Mouse (Mus musculus): ENCODE results near the gene Ipo13.

The Ipo13 gene

DNA sequence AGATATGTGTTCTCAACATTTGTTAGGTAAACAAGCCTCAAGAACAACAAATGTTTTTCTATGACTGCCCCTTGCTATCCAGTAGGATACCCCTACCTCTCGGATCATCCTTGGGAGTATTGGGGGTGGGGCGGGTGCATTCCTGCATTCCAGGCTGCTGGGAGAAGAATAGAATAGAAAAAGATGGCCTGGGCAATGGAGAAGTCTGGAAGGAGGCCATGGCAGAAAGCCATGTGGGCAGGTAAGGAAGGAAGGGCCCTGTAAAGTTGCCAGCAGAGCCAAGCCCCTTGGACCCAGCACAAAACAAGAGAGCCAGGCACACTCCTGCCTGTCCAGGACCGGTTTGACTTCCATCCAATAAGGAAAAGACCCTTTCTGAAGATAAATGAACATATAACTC, 1.4 kb downstream of the Ipo13 start:
- DNase-seq, result no peak

DNA sequence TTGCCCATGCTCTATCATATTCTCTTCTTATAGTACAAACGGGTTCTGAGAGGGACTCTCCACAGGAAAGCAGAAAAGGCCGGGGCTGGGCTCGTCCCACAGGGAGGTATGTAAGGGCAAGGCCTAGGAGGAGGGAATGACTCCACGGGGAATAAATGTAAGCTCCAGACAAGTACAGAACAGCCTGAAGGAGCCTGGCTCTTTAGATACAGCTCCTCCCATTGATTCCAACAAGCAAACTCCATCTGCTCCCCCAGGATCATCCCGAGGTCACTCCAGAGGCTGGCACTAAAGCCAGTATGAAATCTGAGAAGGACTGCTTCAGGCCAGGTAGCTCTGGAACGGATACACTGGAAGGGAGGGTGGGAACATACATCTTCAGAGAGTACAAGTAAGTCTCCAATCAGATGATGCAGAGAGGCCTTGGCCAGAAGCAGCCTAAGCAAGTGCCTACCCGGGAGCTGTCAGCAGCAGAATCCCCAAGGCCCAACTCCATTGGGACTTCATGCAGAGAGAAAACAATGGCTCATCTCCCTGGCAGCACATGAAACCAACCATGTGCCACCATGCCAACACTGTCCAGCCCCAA, 2.0 kb downstream of the Ipo13 start:
- no peak for DNase-seq

DNA sequence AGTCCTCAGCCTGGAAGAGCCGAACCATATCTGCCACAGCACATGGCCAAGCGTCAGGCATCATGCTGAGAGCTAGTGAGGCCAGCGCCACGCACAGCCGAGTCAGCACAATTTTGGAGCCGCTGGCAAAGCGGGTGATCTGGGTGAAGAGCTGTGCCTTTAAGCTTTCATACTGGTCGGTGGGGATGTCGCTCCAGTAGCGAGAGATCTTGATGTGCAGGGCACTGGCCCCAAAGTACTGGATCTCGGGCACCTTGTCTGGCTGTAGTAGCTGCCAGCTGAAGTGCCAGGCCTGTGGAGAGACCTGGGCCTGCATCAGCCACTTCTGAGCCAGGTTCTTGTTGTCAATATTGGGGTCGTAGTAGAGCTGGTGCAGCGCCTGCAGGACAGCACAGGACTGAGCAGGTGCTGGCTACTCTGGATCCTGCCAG, 2.7 kb downstream of the Ipo13 start:
- no peak for DNase-seq

DNA sequence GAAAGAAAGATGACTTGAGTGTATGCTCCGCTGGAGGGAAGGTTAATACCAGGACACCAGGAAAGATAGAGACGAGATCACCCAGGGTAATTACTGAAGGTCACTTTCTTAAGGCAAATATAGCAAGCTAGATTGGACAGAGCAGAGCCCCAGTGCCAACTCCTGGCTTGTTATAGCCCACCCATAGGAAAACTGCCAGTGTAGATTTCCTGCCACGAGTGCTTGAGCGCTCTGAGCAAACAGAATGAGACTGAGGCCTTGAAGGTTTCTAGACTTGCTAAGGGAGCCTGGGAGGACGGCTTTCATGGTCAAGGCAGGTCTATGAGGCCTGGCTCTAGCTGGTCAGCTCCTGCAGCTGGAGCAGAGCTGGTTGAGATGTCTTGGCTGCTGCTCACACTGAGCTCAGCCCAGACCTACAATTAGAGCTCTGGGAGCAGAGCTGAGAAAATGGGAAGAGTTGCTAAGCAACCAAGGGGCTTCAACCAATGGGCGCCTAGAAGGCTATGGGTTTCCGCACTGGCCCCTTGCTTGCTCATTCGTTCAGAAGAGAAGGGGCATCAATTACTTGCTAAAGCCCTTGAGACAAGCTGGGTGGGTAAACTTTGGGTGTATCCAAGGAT, 5.9 kb downstream of the Ipo13 start:
- peak; percentile 43 for DNase-seq

DNA sequence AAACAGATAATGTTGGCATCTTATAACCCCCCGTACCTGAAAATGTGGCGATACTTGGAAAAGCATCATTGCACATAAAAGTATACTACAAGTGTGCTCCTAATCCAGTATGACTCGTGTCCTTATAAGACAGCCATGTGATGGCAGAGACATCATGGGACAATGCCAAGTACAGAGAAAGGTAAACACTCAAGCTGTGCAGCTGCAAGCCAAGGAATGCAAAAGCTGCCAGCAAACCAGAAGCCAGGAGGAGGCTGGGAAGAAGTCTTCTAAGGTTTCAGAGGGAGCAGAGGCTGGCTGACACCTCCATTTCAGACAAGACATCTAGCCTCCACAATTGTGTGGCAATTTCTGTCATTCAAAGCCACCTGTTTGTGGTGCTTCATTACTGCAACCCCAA, 8.6 kb downstream of the Ipo13 start:
- DNase-seq, result no peak

DNA sequence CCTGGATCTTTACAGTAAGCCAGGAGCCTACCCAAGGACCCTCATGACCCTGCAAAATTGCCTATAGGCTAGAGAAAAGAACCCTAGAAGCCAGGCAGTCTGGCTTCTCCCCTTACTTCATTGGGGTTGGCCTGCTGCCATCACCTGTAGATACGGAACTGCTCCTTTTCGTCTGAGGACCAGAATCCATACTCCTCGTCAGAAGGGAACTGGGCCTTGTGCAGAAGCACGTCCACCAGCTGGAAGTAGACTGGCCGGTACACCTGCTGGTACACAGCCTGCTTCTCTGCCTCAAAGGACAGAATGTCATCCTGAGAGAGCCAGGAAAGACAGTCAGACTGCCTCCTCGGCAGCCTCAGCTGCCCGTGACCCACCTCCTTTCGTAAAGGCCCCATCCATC, 10.0 kb downstream of the Ipo13 start:
- no peak for DNase-seq

DNA sequence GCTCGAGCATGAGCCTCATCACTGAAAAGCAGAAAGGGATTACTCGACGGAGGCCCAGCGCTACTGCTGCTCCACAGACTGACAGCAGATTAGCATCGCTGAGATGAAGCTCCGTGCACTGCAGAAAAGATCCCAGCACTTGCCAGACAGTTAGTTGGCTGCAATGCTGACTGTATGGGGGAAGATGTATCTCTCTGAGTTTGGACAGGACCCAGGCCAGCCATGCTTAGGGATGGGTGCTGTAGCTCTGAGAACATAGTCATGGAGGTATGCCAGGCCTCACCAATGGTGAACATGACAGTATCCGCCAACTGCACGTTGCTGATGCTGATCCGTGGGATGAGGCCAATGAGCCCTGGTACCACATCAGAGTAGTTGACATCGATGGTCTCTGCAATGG, 10.7 kb downstream of the Ipo13 start:
- DNase-seq, result no peak

DNA sequence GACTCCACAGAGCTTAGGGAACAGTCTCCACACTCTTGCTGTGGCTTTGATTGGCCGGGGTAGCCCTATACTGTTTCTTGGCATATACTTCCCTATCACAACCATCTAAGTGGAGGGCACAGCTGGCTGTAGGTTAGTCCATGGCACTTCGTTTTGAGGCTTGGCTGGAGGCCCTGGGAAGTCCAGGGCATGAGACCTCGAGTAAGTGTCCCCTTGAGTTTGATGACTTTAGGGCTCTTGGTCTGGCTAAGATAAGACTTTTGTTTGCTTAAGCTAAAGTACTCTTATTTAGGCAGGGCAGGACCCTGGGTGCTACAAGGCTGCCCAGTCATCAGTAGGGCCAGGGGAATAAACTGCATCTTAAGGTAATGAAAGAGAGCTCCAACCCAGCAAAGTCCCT, 16.7 kb downstream of the Ipo13 start:
- DNase-seq, result no peak

DNA sequence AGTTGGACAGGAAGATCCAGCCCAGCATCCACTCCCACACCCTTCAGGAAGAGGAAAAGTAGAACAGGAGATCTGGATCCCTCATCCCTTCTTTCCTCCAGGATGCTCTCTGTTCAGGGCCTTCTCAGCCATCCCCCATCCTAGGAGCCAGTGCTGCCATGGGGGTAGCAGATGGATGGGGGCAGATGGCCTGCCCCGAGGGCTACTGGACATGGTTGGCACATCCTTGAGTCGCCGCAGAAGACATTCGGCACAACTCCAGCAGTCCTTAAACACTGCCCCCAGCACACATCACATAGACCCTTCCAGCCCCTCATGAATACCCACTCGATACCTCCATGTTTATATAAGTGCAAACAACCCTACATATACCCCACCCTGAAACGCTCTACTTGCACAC, 18.8 kb downstream of the Ipo13 start:
- no peak for DNase-seq

DNA sequence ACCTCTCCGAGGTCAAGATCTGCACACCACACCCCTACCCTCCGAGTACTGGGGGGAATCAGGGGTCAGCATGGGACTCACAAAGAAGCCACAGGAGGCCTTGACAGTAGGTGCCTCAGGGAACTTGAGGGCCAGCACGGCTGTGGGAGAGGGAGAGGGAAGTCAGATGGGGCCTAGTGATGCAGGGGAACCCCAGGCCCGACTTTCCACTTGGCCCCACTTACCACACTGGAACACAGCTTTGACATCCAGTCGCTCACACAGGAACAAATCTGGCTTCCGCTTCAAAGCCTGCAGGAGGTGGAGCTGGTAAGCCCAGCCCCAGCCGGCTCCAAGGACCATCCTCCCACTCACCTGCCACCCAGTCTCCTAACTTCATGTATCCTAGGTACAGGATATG, 19.5 kb downstream of the Ipo13 start:
- DNase-seq, result no peak

DNA sequence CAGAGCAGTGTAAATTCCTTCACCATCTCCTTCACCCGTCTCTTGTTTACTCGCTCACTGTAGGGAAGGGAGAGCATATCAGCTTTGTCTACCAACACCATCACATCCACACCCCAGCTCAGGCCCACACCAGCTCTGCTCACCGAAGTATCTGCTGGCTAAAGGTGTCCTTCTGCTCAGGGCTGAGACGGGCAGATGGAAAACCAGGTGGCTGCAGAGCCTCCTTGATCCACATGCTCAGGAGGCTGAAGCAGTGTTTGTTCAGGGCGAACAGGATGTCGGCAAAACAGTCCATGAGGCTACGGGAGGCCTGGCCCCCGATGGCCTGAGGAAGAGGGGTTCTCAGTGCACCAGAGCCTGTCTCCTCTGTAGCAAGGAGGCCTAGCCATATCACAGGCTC, 20.2 kb downstream of the Ipo13 start:
- no peak for DNase-seq

DNA sequence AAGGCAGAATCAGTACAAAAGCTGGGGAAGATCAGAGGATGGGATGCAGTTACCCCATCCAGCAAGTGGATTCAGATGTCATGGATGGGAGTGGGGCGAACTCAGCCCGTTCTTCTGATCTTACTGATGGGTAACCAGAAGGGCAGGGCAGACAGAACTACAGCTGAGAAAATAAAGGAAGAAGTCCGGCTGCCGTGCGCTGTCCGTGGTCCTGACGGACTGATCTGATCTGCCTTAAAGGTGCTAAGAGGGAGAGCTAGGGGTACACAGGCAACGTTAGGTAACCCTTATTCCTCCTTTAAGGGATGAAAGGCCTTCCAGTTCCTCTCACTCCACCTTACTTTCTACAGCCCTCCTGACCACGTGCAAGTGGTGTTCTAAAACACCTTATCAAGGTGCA, 21.4 kb downstream of the Ipo13 start:
- DNase-seq, result peak; percentile 32

DNA sequence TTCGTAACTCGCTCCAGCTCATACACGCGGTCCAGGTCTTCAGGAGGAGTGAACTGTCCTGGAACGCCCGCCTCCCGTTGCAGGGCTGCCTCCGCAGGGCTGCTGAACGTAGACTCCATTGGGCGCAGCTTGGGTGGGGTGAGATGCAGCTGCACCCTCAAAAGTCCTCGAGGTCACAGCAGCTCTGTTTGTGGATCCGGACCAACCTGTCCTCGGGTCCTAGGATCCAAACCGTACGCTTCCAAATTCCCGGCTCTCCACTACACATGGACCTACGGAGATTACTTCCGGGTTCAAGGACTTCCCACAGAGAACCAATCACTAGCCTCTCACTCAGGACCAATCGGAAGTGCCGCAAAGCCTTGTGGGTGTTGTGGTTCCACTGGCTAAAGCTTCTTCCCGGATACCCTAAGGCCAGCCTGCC, 23.0 kb downstream of the Ipo13 start, which contains the start of gene Dph2:
Gene Dph2 (minus strand): TSS at position 295 of the 424 bp plus-strand sequence.
- DNase-seq, result peak; percentile 96

DNA sequence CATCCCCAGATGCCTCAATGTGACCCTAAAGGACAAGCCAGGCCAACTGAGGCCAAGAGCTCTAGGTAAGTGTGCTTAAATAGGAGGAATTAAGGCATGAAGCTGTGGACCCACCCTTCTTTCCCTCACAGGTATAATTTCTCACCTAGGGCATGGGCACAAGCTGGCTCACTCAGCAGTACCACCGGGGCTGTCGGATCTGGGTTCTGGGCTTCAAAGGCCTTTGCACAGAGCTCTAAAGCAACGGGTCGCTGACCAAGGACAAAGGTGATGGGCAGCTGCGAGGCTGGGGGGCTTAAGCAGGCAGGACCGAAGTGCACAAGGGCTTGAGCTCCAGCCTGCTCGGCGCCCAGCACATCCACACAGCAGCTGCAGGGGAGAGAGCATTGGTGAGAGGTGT, 24.0 kb downstream of the Ipo13 start:
- no peak for DNase-seq

DNA sequence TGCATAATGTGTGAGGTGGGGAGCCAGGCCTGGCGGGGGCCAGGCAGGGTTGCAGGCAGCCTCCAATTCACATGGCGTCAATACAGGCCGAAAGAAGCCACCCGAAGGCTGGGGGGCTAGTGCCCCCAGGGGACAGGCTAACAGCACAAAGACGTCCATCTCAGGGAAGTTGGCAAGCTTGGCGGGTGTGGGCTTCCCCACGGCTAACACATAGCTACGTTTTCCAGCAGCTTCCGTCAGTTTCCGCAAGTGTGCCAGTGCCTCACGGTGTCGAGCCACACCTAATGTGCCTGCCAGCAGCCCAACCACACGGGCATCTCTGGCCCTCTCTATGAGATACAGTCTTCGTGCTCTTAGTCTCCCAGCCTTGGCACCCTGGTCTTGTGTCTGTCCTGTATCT, 24.8 kb downstream of the Ipo13 start:
- no peak for DNase-seq

DNA sequence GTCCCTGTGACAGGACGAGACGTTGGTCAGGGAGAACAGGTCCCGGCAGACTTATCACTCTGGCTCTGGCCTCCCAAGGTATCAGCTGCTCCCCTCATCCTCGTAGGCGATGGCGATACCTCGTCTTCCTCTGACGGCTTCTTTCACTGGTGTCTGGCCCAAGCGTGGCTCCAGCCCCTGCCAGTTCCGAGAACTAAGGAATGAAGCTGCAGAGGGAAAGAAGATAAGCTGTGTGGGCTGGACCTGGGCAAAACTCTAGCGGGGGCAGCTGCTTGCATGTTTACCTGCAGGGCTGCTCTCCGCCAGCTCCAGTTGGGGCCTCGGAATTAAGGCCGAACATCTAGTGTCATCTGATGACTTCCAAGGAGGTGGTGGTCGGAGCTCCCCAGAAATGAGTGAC, 25.3 kb downstream of the Ipo13 start:
- DNase-seq, result no peak

DNA sequence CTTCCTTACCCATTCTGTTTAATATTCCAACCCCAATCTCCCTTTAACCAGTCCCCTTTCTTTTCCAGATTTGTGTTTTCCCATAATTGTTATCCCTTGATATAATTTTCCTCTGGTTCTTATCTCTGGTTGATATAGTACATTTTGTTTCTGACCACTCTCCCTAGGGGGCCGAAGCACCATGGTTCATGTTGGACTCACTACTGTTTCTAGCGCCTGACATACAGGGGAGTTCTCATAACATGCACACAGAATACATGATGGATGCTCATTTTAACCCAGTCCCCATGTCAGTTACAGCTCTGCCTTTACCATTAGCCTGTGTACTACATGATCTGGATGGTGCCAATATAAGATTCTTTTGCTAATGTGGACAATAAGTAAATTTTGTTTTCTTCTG, 26.9 kb downstream of the Ipo13 start:
- DNase-seq, result no peak

DNA sequence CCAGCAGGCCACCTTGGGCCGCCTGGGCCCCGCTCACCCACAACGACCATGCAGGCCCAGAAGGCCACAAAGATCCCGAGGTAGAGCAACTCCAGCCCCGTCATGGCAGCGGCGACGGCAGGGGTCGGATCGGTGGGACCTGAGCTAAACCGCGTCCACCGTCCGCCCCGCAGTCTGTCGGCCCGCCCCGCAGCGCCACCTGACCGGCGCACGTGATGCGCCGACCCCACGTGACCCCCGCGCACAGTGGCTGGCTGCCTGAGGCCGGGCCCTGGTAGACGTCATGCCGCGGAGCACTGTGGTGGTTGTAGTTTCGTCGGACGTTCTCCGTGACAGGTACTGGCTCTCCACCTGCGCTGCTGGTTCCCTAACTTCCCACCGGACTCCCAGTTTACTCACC, 27.7 kb downstream of the Ipo13 start, which contains the start of gene Atp6v0b:
Gene Atp6v0b (minus strand): TSS at position 201 of the 400 bp plus-strand sequence.
- DNase-seq, result peak; percentile 92

DNA sequence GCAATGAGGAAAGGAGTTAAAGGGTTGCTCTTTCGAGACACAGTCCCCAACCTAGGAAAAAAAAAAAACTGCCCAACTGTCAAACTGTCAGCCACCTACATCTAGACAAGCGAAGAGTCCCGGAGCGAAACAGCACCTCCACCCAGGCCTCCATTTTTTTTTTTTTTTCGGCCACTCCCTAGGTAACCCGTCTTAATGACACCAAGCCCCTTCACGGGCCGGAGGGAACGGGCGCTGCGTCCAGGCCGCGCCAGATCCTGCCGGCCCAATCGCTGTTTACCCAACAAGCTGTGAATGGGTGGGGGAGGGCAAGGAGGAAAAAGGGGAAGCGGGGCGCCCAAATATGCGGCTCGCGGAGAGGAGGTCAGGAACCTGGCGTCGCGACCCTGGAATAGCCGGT, 28.2 kb downstream of the Ipo13 start:
- no peak for DNase-seq

DNA sequence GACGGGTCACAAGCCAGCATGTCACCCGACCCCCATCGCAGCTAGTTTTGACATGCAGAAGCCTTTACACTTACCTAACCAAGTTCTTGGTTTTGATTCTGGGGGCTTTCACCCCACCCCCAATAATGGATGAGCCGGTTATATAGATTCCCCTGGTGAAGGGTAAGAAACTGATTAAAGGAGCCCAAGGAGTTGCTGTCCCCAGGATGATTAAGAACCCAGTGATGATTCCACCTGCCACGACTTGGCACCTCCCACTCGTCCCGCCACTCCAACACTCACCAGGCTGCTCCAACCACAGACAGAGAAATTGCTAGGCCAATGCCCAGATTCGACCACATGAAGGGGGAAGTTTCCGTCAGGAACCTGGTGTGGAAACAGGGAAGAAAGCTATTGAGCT, 28.8 kb downstream of the Ipo13 start:
- no peak for DNase-seq

DNA sequence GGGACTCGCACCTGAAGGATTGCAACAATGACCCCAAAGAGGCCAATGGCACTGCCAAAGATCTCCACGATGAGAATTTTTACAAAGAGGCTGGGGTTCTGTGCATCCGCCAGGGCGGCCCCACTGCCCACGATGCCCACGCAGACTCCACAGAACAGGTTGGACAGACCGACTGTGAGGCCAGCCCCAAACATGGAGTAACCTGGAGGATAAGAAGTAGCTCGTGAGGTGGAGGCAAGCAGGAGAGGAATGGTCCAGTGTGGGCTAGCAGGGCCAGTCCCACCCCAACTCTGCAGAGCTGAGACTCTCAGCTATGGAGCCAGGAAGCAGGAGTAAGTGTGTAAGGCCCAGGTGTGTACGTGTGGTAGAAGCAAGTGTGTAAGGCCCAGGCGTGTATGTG, 29.7 kb downstream of the Ipo13 start:
- no peak for DNase-seq

DNA sequence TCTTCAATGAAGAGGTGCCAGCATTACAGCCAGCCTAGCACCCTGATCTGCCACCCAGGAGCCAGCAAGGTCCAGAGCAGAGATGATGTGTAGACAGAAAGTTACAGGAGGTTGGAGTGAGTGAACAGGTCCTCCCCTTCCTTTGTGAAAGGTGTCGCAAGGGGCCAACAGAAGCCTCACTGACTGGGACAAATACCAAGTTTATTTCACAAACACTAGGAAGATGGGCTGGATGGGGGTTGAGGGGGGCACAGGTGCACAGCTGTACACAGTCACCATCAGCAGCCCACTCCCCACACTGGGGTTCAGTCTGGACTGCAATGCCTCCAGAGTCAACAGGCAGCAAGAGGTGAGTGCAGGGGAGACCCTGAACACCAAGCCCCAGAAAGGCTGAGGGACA, 30.7 kb downstream of the Ipo13 start:
- no peak for DNase-seq

DNA sequence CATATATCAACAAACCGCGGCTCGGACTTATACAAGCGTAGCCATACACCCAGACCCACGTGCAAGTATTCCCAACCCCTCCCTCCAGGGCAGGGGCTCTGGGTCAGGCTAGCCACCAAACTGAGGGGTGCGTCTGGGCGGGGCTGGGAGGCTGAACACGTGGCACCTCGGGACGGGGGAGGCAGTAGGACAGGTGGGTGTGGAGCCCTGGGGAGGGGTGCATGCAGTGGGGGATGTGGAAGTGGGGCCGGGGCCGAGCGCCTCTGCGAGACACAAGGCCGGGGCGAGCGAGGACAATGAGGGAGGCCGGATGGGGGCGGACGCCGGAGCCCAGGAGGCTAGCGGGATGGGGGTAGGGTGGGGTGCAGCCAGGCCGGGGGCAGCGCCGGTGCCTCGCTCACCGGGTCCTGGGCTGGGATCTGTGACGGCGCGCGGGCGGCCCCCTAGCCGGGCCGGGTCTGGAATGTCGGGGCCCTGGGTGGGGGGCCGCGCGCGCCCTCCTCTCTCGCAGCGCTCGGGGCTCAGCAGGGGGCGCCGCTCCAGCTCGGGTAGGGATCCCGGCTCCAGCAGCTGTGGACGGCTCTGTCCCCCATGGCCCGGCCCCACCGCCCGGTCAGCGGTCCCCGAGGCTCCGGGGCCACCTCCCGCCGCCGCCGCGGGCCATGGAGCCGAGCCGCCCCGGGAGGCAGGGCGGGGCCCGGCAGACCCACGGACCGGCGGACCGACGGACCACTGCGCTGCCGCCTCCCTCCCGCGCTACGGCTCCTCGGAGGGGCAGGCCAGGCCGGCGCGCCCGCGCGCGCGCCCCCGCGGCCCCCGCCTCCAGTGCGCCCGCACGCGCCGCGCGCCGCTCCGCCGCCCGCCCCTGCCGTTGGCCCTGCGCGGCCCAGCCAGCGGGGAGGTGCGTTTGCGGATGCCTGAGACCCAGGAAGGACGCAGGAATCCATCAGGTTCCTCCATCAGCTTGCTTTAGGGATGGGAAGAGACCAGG, 31.8 kb downstream of the Ipo13 start, which contains the start of gene B4galt2:
Gene B4galt2 (minus strand): TSS at position 787 of the 991 bp plus-strand sequence.
- peak; percentile 70 for DNase-seq

DNA sequence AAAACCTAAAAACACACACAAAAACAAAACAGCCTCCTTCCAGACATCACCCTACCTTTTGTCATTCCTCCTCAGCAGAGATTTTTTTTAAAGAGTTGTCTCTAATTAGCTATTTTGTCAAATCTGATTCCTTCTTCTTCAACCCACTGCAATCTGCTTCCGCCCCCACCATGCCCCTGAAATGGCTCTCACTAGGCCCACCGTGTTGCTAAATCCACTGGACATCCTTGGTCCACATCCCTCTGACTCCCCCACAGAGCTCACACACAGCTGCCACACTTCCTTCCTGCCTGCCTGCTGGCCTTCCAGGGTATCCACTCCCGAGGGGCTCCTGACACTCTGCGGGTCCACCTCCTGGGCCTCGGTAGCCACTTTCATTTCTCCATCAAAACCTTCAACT, 36.1 kb downstream of the Ipo13 start:
- DNase-seq, result no peak
